Mouse (Mus musculus) C2C12 (cell line): ENCODE data around the gene Wdfy4.

Source experiments
- CTCF ChIP-seq: IDR thresholded peaks from one replicate; pipeline ENCODE4 v1.5.1; 2011; ENCODE audit not compliant: control insufficient read depth, insufficient read depth, insufficient read length
- MYOG ChIP-seq: IDR thresholded peaks from one replicate; pipeline ENCODE4 v1.6.1; 2011; ENCODE audit not compliant: control insufficient read depth, insufficient read length; ENCODE audit errors: extremely low read depth

GRCm38 (mm10) chr14:33019050-33019449 is 166.3 kb downstream of the Wdfy4 start:
- TF ChIP-seq CTCF (no peak), MYOG (no peak)
